Comparison of ENCODE assay signal across 8 mouse cellular contexts in the genomic region with DNA sequence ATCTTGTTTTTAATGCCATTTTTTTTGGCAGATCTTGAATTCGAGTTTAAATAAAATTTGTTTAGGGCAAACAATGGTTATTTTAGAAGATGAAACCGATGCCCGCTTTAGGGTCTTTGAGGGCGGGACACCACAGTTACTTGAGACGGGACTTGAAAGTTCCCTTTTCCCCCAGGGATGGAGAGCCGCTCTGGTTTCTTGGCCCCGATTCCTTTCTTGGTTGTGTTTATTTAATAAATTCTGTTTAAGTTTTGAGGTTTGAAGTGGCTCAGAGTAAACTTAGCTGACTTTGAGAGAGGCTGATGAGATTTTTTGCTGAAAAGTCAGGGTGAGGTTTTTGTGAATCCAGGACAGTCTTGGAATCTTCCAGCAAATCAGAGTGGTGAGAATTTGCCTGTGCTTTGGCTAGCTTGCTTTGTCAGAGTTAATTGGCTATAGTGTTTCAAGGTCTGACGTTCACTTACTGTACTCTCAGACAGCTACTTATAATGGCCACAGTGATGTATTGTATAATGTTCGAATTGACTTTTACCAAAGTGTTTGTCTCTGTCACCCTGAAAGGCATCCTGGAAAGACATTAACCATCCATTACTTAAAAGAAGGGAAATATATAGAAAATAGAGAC. TPM values are rescaled to one million over a fixed set of nuclear protein-coding genes. Genes with fewer than 3 reads are reported as not detected.
DNase-seq lines count a peak whose midpoint lies in the region; ATAC-seq and TF ChIP-seq lines count a peak whose summit lies in the region.

No protein-coding gene starts in this region.

- intact Hi-C loops in gastrocnemius, postnatal 14 days (cut with DNase I; ENCODE audit: low total_unique reads): no loop called here

- ATAC-seq in embryonic facial prominence, embryonic 11.5 days (replicated peaks; ENCODE audit: insufficient number of reproducible peaks, low FRiP score, low TSS enrichment, low read depth): no peak
- no peak for ATAC-seq in intestine, embryonic 14.5 days (replicated peaks; ENCODE audit: low FRiP score, low TSS enrichment, low read depth)

- H3K36me3 ChIP-seq in embryonic facial prominence, embryonic 11.5 days (replicated peaks; ENCODE audit: control insufficient read depth, insufficient read depth, low read depth, low read length): no peaks in the 10 kb centered on the region
- H3K36me3 ChIP-seq in intestine, embryonic 14.5 days (ENCODE audit: control insufficient read depth, insufficient read depth, low read length): no peaks in the 10 kb centered on the region

- peak overlapping the region; percentile 76 for H3K4me3 ChIP-seq in layer of hippocampus, adult 2 months
- H3K4me3 ChIP-seq in embryonic facial prominence, embryonic 11.5 days (ENCODE audit: low read depth, low read length): peak overlapping the region; percentile 75
- H3K4me3 ChIP-seq in intestine, embryonic 14.5 days (ENCODE audit: low read depth, low read length): peak overlapping the region; percentile 82

- no peak for TF ChIP-seq CTCF in layer of hippocampus, adult 2 months (conservative IDR thresholded peaks at IDR 0.05)

- H3K27ac ChIP-seq in layer of hippocampus, adult 2 months: peak overlapping the region; percentile 68; the same call in 1 of the 2 replicates
- H3K27ac ChIP-seq in embryonic facial prominence, embryonic 11.5 days (replicated peaks; ENCODE audit: low read depth, low read length): no peak overlapping the region
- H3K27ac ChIP-seq in intestine, embryonic 14.5 days (ENCODE audit: low read depth): peak overlapping the region; percentile 95

- DNase-seq in layer of hippocampus, adult 2 months (ENCODE audit: low spot score in 2 of 2): no peak
- no peak for DNase-seq in layer of hippocampus, adult 11-12 months (ENCODE audit: low spot score)
- peak; percentile 58 for DNase-seq in embryonic facial prominence, embryonic 11.5 days (ENCODE audit: low spot score)
- DNase-seq in intestine, embryonic 14.5 days (ENCODE audit: low spot score): no peak
- DNase-seq in neural tube, embryonic 10.5 days (ENCODE audit: extremely low spot score, low spot score): peak; percentile 23
- DNase-seq in gastrocnemius, postnatal 14 days: no peak
- DNase-seq in kidney, postnatal 25 days: no peak
- DNase-seq in frontal cortex, postnatal 25 days (ENCODE audit: low spot score in 2 of 2): no peak

- no peaks in the 10 kb centered on the region for H3K27me3 ChIP-seq in embryonic facial prominence, embryonic 11.5 days (ENCODE audit: control insufficient read depth, insufficient read depth, low read length)
- H3K27me3 ChIP-seq in intestine, embryonic 14.5 days (replicated peaks; ENCODE audit: control insufficient read depth, insufficient read depth, low read length): no peaks in the 10 kb centered on the region

- WGBS in embryonic facial prominence, embryonic 11.5 days: 7% methylated on average over 9 of the region's 9 CpGs
- 4% methylated on average over 9 of the region's 9 CpGs for WGBS in intestine, embryonic 14.5 days

- H3K9ac ChIP-seq in embryonic facial prominence, embryonic 11.5 days (replicated peaks; ENCODE audit: low read length): peak overlapping the region; percentile 90
- H3K9ac ChIP-seq in intestine, embryonic 14.5 days (ENCODE audit: low read length): peak overlapping the region; percentile 90

- no peaks in the 10 kb centered on the region for H3K9me3 ChIP-seq in embryonic facial prominence, embryonic 11.5 days (replicated peaks; ENCODE audit: control insufficient read depth, low read length)
- no peaks in the 10 kb centered on the region for H3K9me3 ChIP-seq in intestine, embryonic 14.5 days (ENCODE audit: control insufficient read depth, low read length)

- H3K4me1 ChIP-seq in embryonic facial prominence, embryonic 11.5 days (ENCODE audit: control insufficient read depth, insufficient read depth, low read length): 0 out of 2 replicates have a peak, but pooled peaks cover 4% of the 10 kb centered on the region
- peaks cover 35% of the 10 kb centered on the region for H3K4me1 ChIP-seq in intestine, embryonic 14.5 days (replicated peaks; ENCODE audit: control insufficient read depth, insufficient read depth, low read length)

- peak overlapping the region; percentile 75 for H3K4me2 ChIP-seq in embryonic facial prominence, embryonic 11.5 days (ENCODE audit: low read depth, low read length)
- peak overlapping the region; percentile 58 for H3K4me2 ChIP-seq in intestine, embryonic 14.5 days (ENCODE audit: low read length)

RNA-seq across cellular contexts. Expression of a gene that starts 1.3 kb away (rescaled TPM):
- total RNA-seq in layer of hippocampus, adult 2 months (2021): 10 to 100 TPM; 52.0 to 54.3 TPM
- 34.5 and 35.4 TPM in 2 replicates for polyA plus RNA-seq in embryonic facial prominence, embryonic 11.5 days (2014; fragmentation: Nextera tagmentation; extraction: Ambion mirVana)
- 32.5 and 35.5 TPM in 2 replicates for polyA plus RNA-seq in intestine, embryonic 14.5 days (2014; fragmentation: Nextera tagmentation; extraction: Ambion mirVana)
- 10 to 100 TPM; 48.2 to 50.7 TPM for total RNA-seq in gastrocnemius, postnatal 14 days (2021)

Comparison
In these comparisons a context has a peak if more than half of its experiments do, and no peak if none do; other contexts are left out.
1. DNase-seq: peak in embryonic facial prominence, embryonic 11.5 days (single experiment) and neural tube, embryonic 10.5 days (single experiment); none in layer of hippocampus, adult 2 months (0 of 2), layer of hippocampus, adult 11-12 months (single experiment), intestine, embryonic 14.5 days (single experiment), gastrocnemius, postnatal 14 days (single experiment), kidney, postnatal 25 days (0 of 2) and frontal cortex, postnatal 25 days (0 of 2).
2. Peak in every context shown above with its lines, with median percentiles within 50 percentile points of each other: H3K4me3 ChIP-seq.